Mouse (Mus musculus): ENCODE measurements around the gene Tom1l2.

DNA sequence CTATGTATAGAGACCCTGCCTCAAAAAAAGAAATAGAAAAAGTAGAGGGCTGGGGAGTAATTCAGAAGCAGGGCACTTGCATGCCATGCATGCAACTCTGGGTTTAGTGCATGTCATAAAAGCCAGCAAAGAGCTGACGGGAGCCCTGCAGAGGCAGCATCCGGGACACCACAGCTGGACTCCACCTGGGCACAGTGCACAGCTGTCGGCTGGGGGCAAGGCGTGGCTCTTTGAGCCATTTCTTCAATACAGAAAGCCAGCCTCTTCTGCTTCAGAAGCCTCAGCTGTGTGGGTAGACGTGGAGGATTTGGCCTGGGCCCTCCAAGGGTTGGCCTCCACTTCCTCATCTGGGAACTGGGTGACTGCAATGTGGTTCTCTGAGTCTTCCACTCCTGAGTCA is 117.4 kb downstream of the Tom1l2 start:
- TF ChIP-seq EP300 (IDR thresholded peaks at IDR 0.05; ENCODE audit: low read depth), result no peak
- no peak for TF ChIP-seq CTCF (IDR thresholded peaks at IDR 0.05; ENCODE audit: low read depth)
